Mouse (Mus musculus) thymus, adult 2 months (tissue): ENCODE data around the gene Stam. TPM values are rescaled to one million over a fixed set of nuclear protein-coding genes. Genes with fewer than 3 reads are reported as not detected.

Source experiments
- polyA plus RNA-seq: library from polyadenylated mRNA; depleted of rRNA; stranded (reverse); fragments of >200 nt; gene quantifications from 2 replicates; pipeline ENCODE4 v1.2.3, GENCODE M21; 2012; rRNA removed

The Stam gene
- polyA plus RNA-seq, 1 experiment = 21.1 TPM

Other genes with a start within 250 kb of the Stam start
- gene Hacd1, start 18.0 kb upstream of the Stam start, polyA plus RNA-seq = 20.7 and 24.2 TPM in 2 replicates
- 0.11 and 0.16 TPM in 2 replicates for gene Tmem236, start 100.4 kb downstream of the Stam start, polyA plus RNA-seq
- 2.5 and 2.6 TPM in 2 replicates for gene Mrc1, start 155.3 kb downstream of the Stam start, polyA plus RNA-seq